16 mouse cellular contexts compared by ENCODE assay signal in genomic region chr13:91048171-91048570, GRCm38 (mm10).
"Had no signal": no experiment of that assay in that cellular context is flagged by ENCODE, and none has a peak within 500 bp of the region (broad histone marks: within the 10 kb centered on the region; RNA-seq: fewer than 3 reads in every experiment).

No protein-coding gene starts in this region.

- ATAC-seq: intestine, embryonic 15.5 days; midbrain, embryonic 15.5 days had no signal

- H3K36me3 ChIP-seq: intestine, embryonic 15.5 days; liver, embryonic 13.5 days; midbrain, embryonic 12.5 days; midbrain, embryonic 15.5 days; neural tube, embryonic 13.5 days had no signal

- H3K4me2 ChIP-seq: intestine, embryonic 15.5 days; liver, embryonic 13.5 days; midbrain, embryonic 12.5 days; midbrain, embryonic 15.5 days; neural tube, embryonic 13.5 days had no signal

- H3K27ac ChIP-seq: intestine, embryonic 15.5 days; kidney, postnatal 0 days; left cerebral cortex, adult 2 months; liver, embryonic 13.5 days; midbrain, embryonic 12.5 days; midbrain, embryonic 15.5 days; neural tube, embryonic 13.5 days had no signal

- H3K4me3 ChIP-seq: intestine, embryonic 15.5 days; left cerebral cortex, adult 2 months; liver, embryonic 13.5 days; midbrain, embryonic 12.5 days; midbrain, embryonic 15.5 days; myocyte; neural tube, embryonic 13.5 days had no signal

- H3K4me1 ChIP-seq: intestine, embryonic 15.5 days; liver, embryonic 13.5 days; midbrain, embryonic 12.5 days; midbrain, embryonic 15.5 days; neural tube, embryonic 13.5 days had no signal

- H3K27me3 ChIP-seq: intestine, embryonic 15.5 days; liver, embryonic 13.5 days; midbrain, embryonic 12.5 days; midbrain, embryonic 15.5 days; neural tube, embryonic 13.5 days had no signal

- H3K9ac ChIP-seq: intestine, embryonic 15.5 days; liver, embryonic 13.5 days; midbrain, embryonic 12.5 days; midbrain, embryonic 15.5 days; neural tube, embryonic 13.5 days had no signal

- H3K9me3 ChIP-seq: liver, embryonic 13.5 days; midbrain, embryonic 15.5 days had no signal

- DNase-seq: layer of hippocampus, postnatal 36 days; liver, embryonic 13.5 days; lung, adult 2 months; lung, postnatal 14 days; lung, postnatal 4 days; retina, postnatal 1 day; right cerebral cortex, postnatal 25 days; thymus, adult 18-20 months; thymus, postnatal 36 days had no signal
